Mouse (Mus musculus) lung, postnatal 0 days (tissue): ENCODE data around the gene Lsm4. TPM values are rescaled to one million over a fixed set of nuclear protein-coding genes. Genes with fewer than 3 reads are reported as not detected.
A peak's percentile ranks its signal among the peaks of the same experiment; 100 is the strongest.

ENCODE experiments used
- ATAC-seq: fragments of 200-750 bp; cut with Nextera tagmentation; 2 replicates; pipeline ENCODE4 v1.8.0; 2017; ENCODE audit warnings: moderate library complexity
- DNase-seq: peaks from one replicate; pipeline ENCODE4 v3.0.0-alpha.2; 2016; ENCODE audit warnings: low spot score
- H3K27ac ChIP-seq: fragments of 300-500 bp; sonication (generic); 2 replicates; pipeline ENCODE4 v1.5.1; 2014; ENCODE audit warnings: antibody characterized with exemption, mild to moderate bottlenecking, low read length, mixed read lengths
- H3K27me3 ChIP-seq: fragments of 300-500 bp; sonication (generic); replicated peaks from 2 replicates; pipeline ENCODE4 v1.6.1; 2014; ENCODE audit warnings: low read length, mixed read lengths; ENCODE audit not compliant: insufficient read depth
- H3K36me3 ChIP-seq: fragments of 300-500 bp; sonication (generic); 2 replicates; pipeline ENCODE4 v1.6.1; 2014; ENCODE audit warnings: low read length, mixed read lengths; ENCODE audit not compliant: insufficient read depth
- H3K4me1 ChIP-seq: fragments of 300-500 bp; sonication (generic); 2 replicates; pipeline ENCODE4 v1.6.1; 2014; ENCODE audit warnings: antibody characterized with exemption, low read depth, low read length, mixed read lengths; ENCODE audit not compliant: insufficient read depth
- H3K4me2 ChIP-seq: fragments of 300-500 bp; sonication (generic); replicated peaks from 2 replicates; pipeline ENCODE4 v1.6.1; 2014; ENCODE audit warnings: low read depth, mild to moderate bottlenecking, low read length, moderate library complexity, mixed read lengths
- H3K4me3 ChIP-seq: fragments of 300-500 bp; sonication (generic); 2 replicates; pipeline ENCODE4 v1.5.1; 2014; ENCODE audit warnings: low read depth, low read length
- H3K9ac ChIP-seq: fragments of 300-500 bp; sonication (generic); replicated peaks from 2 replicates; pipeline ENCODE4 v1.6.1; 2014; ENCODE audit warnings: low read depth, mild to moderate bottlenecking
- H3K9me3 ChIP-seq: fragments of 300-500 bp; sonication (generic); 2 replicates; pipeline ENCODE4 v1.6.1; 2016; ENCODE audit warnings: low read length, mixed read lengths
- CTCF ChIP-seq: IDR thresholded peaks from 2 replicates; pipeline ENCODE4 v1.5.1; 2016; ENCODE audit warnings: antibody characterized with exemption, mild to moderate bottlenecking
- EP300 ChIP-seq: IDR thresholded peaks from 2 replicates; pipeline ENCODE4 v1.6.1; 2016; ENCODE audit warnings: antibody characterized with exemption, mild to moderate bottlenecking, control low read depth
- WGBS: fragments of 180-500 bp; shearing (Covaris S2); extraction: QIAGEN DNeasy Blood & Tissue Kit; methylation state at CpG from one replicate; pipeline ENCODE4 v1.1.7; 2014; 5-methylcytosine and 5-hydroxymethylcytosine counted together
- polyA plus RNA-seq: library from polyadenylated mRNA; unstranded; fragments of >200 nt; fragmentation: Nextera tagmentation; extraction: Ambion mirVana; gene quantifications from 2 replicates; pipeline ENCODE4 v1.2.1, GENCODE M21; 2015

The Lsm4 gene
- polyA plus RNA-seq, 1 experiment from 2014 or later: 104 TPM

- peak; percentile 96 for ATAC-seq
- DNase-seq: peak; percentile 96
- no peak for TF ChIP-seq CTCF
- TF ChIP-seq EP300: no peak
- Histone ChIP-seq H3K27ac (peak overlapping the region; percentile 79), H3K9ac (peak overlapping the region; percentile 68), H3K4me1 (peaks cover 13% of the 10 kb centered on the region; the same call in 1 of the 2 replicates), H3K4me3 (peak overlapping the region; percentile 68), H3K4me2 (peak overlapping the region; percentile 81), H3K27me3 (no peaks in the 10 kb centered on the region), H3K9me3 (no peaks in the 10 kb centered on the region), H3K36me3 (peaks cover 9% of the 10 kb centered on the region; the same call in 1 of the 2 replicates)
- 2% methylated on average over 25 of the region's 44 CpGs for WGBS
Measured at GRCm38 (mm10) chr8:70659604-70660272, 13.3 kb upstream of the Lsm4 start.

GRCm38 (mm10) chr8:70660273-70660725, 12.7 kb upstream of the Lsm4 start, which contains the start of gene Pgpep1:
Gene Pgpep1, minus strand, starts transcription at chr8:70660388.
- no peaks in the 10 kb centered on the region for H3K9me3 ChIP-seq
- peaks cover 9% of the 10 kb centered on the region; the same call in 1 of the 2 replicates for H3K36me3 ChIP-seq
- peak within 1 kb of the TSS; percentile 68 for H3K9ac ChIP-seq
- H3K4me3 ChIP-seq: peak within 1 kb of the TSS; percentile 68
- ATAC-seq (peak; percentile 54), DNase-seq (peak; percentile 67)
- no peak for TF ChIP-seq EP300
- TF ChIP-seq CTCF: no peak
- H3K27ac ChIP-seq: peak within 1 kb of the TSS; percentile 79
- no peaks in the 10 kb centered on the region for H3K27me3 ChIP-seq
- H3K4me1 ChIP-seq: peaks cover 13% of the 10 kb centered on the region; the same call in 1 of the 2 replicates
- 3% methylated on average over 14 of the region's 14 CpGs for WGBS
- peak within 1 kb of the TSS; percentile 81 for H3K4me2 ChIP-seq

- WGBS: 35% methylated on average over 4 of the region's 4 CpGs
- peaks cover 7% of the 10 kb centered on the region; the same call in 1 of the 2 replicates for H3K4me1 ChIP-seq
- H3K36me3 ChIP-seq: no peaks in the 10 kb centered on the region
- no peaks in the 10 kb centered on the region for H3K9me3 ChIP-seq
- H3K27me3 ChIP-seq: no peaks in the 10 kb centered on the region
- no peak overlapping the region for H3K4me3 ChIP-seq
- DNase-seq (no peak), ATAC-seq (no peak)
- no peak overlapping the region for H3K9ac ChIP-seq
- H3K4me2 ChIP-seq: no peak overlapping the region
- no peak overlapping the region for H3K27ac ChIP-seq
- TF ChIP-seq CTCF (no peak), EP300 (no peak)
Measured at GRCm38 (mm10) chr8:70663691-70664090, 9.4 kb upstream of the Lsm4 start.

GRCm38 (mm10) chr8:70664631-70665030, 8.4 kb upstream of the Lsm4 start:
- no peaks in the 10 kb centered on the region for H3K27me3 ChIP-seq
- no peaks in the 10 kb centered on the region for H3K9me3 ChIP-seq
- TF ChIP-seq CTCF (no peak), EP300 (no peak)
- 0 out of 2 replicates have a peak, but pooled peaks cover 2% of the 10 kb centered on the region for H3K4me1 ChIP-seq
- no peak for ATAC-seq
- no peaks in the 10 kb centered on the region for H3K36me3 ChIP-seq
- no peak overlapping the region for H3K27ac ChIP-seq
- 73% methylated on average over 3 of the region's 3 CpGs for WGBS
- H3K9ac ChIP-seq: no peak overlapping the region
- no peak overlapping the region for H3K4me3 ChIP-seq
- no peak for DNase-seq
- H3K4me2 ChIP-seq: no peak overlapping the region

GRCm38 (mm10) chr8:70665599-70665998, 7.4 kb upstream of the Lsm4 start:
- Histone ChIP-seq H3K27me3 (no peaks in the 10 kb centered on the region), H3K4me2 (no peak overlapping the region), H3K9ac (no peak overlapping the region), H3K4me1 (no peaks in the 10 kb centered on the region), H3K36me3 (no peaks in the 10 kb centered on the region), H3K27ac (no peak overlapping the region), H3K9me3 (no peaks in the 10 kb centered on the region), H3K4me3 (no peak overlapping the region)
- 50% methylated on average over 2 of the region's 2 CpGs for WGBS
- TF ChIP-seq CTCF: no peak
- TF ChIP-seq EP300: no peak
- ATAC-seq (no peak), DNase-seq (no peak)

- peak; percentile 75 for ATAC-seq
- Histone ChIP-seq H3K9ac (no peak overlapping the region), H3K27me3 (no peaks in the 10 kb centered on the region), H3K4me2 (no peak overlapping the region), H3K9me3 (no peaks in the 10 kb centered on the region), H3K4me1 (no peaks in the 10 kb centered on the region), H3K36me3 (no peaks in the 10 kb centered on the region), H3K4me3 (no peak overlapping the region), H3K27ac (no peak overlapping the region)
- peak; percentile 53 for DNase-seq
- 41% methylated on average over 5 of the region's 5 CpGs for WGBS
- TF ChIP-seq EP300 (no peak), CTCF (no peak)
Measured at GRCm38 (mm10) chr8:70667071-70667470, 6.0 kb upstream of the Lsm4 start.
